Mouse (Mus musculus): ENCODE results near the gene Sel1l3. TPM values are rescaled to one million over a fixed set of nuclear protein-coding genes. Genes with fewer than 3 reads are reported as not detected.

Gene Sel1l3
- polyA plus RNA-seq, 1 experiment from 2014 or later: 0.10 TPM

- H3K27ac ChIP-seq: no peak overlapping the region
- no peak overlapping the region for H3K4me3 ChIP-seq
- no peaks in the 10 kb centered on the region for H3K36me3 ChIP-seq
- H3K4me2 ChIP-seq: no peak overlapping the region
- H3K9me3 ChIP-seq (replicated peaks): no peaks in the 10 kb centered on the region
- no peaks in the 10 kb centered on the region for H3K4me1 ChIP-seq
- H3K9ac ChIP-seq: no peak overlapping the region
- no peak for ATAC-seq
- H3K27me3 ChIP-seq (replicated peaks): no peaks in the 10 kb centered on the region
- WGBS (ENCODE audit: insufficient replicate concordance): 66% methylated on average over 4 of the region's 4 CpGs
Measured at GRCm38 (mm10) chr5:53167564-53167963, 46.2 kb downstream of the Sel1l3 start.

- no peaks in the 10 kb centered on the region for H3K9me3 ChIP-seq (replicated peaks)
- 66% methylated on average over 5 of the region's 5 CpGs for WGBS (ENCODE audit: insufficient replicate concordance)
Measured at GRCm38 (mm10) chr5:53165672-53166071, 48.1 kb downstream of the Sel1l3 start.

GRCm38 (mm10) chr5:53162436-53162835, 51.3 kb downstream of the Sel1l3 start:
- H3K9me3 ChIP-seq (replicated peaks): no peaks in the 10 kb centered on the region
- no peaks in the 10 kb centered on the region for H3K36me3 ChIP-seq
- no peak overlapping the region for H3K4me2 ChIP-seq
- no peak for ATAC-seq
- no peak overlapping the region for H3K27ac ChIP-seq
- H3K4me1 ChIP-seq: no peaks in the 10 kb centered on the region
- no peak overlapping the region for H3K4me3 ChIP-seq
- no peaks in the 10 kb centered on the region for H3K27me3 ChIP-seq (replicated peaks)
- no peak overlapping the region for H3K9ac ChIP-seq
- WGBS (ENCODE audit: insufficient replicate concordance): 71% methylated on average over 8 of the region's 8 CpGs

More at GRCm38 (mm10) chr5:53165672-53166071, 48.1 kb downstream of the Sel1l3 start:
- Histone ChIP-seq H3K4me1 (no peaks in the 10 kb centered on the region), H3K4me2 (no peak overlapping the region), H3K27ac (no peak overlapping the region), H3K27me3 (replicated peaks) (no peaks in the 10 kb centered on the region), H3K9ac (no peak overlapping the region), H3K36me3 (no peaks in the 10 kb centered on the region), H3K4me3 (no peak overlapping the region)
- ATAC-seq: no peak

- no peak overlapping the region for H3K4me2 ChIP-seq
Measured at GRCm38 (mm10) chr5:53161506-53162186, 52.1 kb downstream of the Sel1l3 start.

GRCm38 (mm10) chr5:53160207-53160606, 53.5 kb downstream of the Sel1l3 start:
- Histone ChIP-seq H3K4me3 (no peak overlapping the region), H3K4me1 (no peaks in the 10 kb centered on the region), H3K27ac (no peak overlapping the region), H3K4me2 (no peak overlapping the region), H3K27me3 (replicated peaks) (no peaks in the 10 kb centered on the region), H3K9me3 (replicated peaks) (no peaks in the 10 kb centered on the region), H3K36me3 (no peaks in the 10 kb centered on the region), H3K9ac (no peak overlapping the region)
- WGBS (ENCODE audit: insufficient replicate concordance): 74% methylated on average over 6 of the region's 6 CpGs
- no peak for ATAC-seq

More at GRCm38 (mm10) chr5:53161506-53162186, 52.1 kb downstream of the Sel1l3 start:
- no peak for ATAC-seq
- H3K27me3 ChIP-seq (replicated peaks): no peaks in the 10 kb centered on the region
- H3K4me1 ChIP-seq: no peaks in the 10 kb centered on the region
- H3K9ac ChIP-seq: no peak overlapping the region
- H3K4me3 ChIP-seq: no peak overlapping the region
- H3K9me3 ChIP-seq (replicated peaks): no peaks in the 10 kb centered on the region
- H3K36me3 ChIP-seq: no peaks in the 10 kb centered on the region
- 77% methylated on average over 8 of the region's 8 CpGs for WGBS (ENCODE audit: insufficient replicate concordance)
- no peak overlapping the region for H3K27ac ChIP-seq

GRCm38 (mm10) chr5:53159631-53160030, 54.1 kb downstream of the Sel1l3 start:
- 53% methylated on average over 4 of the region's 4 CpGs for WGBS (ENCODE audit: insufficient replicate concordance)
- H3K4me1 ChIP-seq: no peaks in the 10 kb centered on the region
- no peak overlapping the region for H3K9ac ChIP-seq
- no peaks in the 10 kb centered on the region for H3K9me3 ChIP-seq (replicated peaks)
- no peaks in the 10 kb centered on the region for H3K27me3 ChIP-seq (replicated peaks)
- H3K4me2 ChIP-seq: no peak overlapping the region
- no peaks in the 10 kb centered on the region for H3K36me3 ChIP-seq
- H3K4me3 ChIP-seq: no peak overlapping the region
- no peak for ATAC-seq
- H3K27ac ChIP-seq: no peak overlapping the region

GRCm38 (mm10) chr5:53159166-53159565, 54.6 kb downstream of the Sel1l3 start:
- WGBS (ENCODE audit: insufficient replicate concordance): 46% methylated on average over 3 of the region's 3 CpGs
- H3K27ac ChIP-seq: no peak overlapping the region

GRCm38 (mm10) chr5:53155985-53156679, 57.6 kb downstream of the Sel1l3 start:
- Histone ChIP-seq H3K9ac (no peak overlapping the region), H3K4me2 (no peak overlapping the region), H3K9me3 (replicated peaks) (no peaks in the 10 kb centered on the region), H3K27me3 (replicated peaks) (no peaks in the 10 kb centered on the region), H3K4me1 (no peaks in the 10 kb centered on the region), H3K27ac (no peak overlapping the region), H3K36me3 (no peaks in the 10 kb centered on the region), H3K4me3 (no peak overlapping the region)
- ATAC-seq: no peak
- 68% methylated on average over 13 of the region's 13 CpGs for whole genome bisulfite sequencing (ENCODE audit: insufficient replicate concordance)

More at GRCm38 (mm10) chr5:53159166-53159565, 54.6 kb downstream of the Sel1l3 start:
- Histone ChIP-seq H3K4me2 (no peak overlapping the region), H3K4me3 (no peak overlapping the region), H3K36me3 (no peaks in the 10 kb centered on the region), H3K4me1 (no peaks in the 10 kb centered on the region), H3K9me3 (replicated peaks) (no peaks in the 10 kb centered on the region), H3K9ac (no peak overlapping the region), H3K27me3 (replicated peaks) (no peaks in the 10 kb centered on the region)
- ATAC-seq: no peak

GRCm38 (mm10) chr5:53154501-53154900, 59.2 kb downstream of the Sel1l3 start:
- Histone ChIP-seq H3K4me1 (no peaks in the 10 kb centered on the region), H3K27me3 (replicated peaks) (no peaks in the 10 kb centered on the region), H3K36me3 (no peaks in the 10 kb centered on the region), H3K9ac (no peak overlapping the region), H3K9me3 (replicated peaks) (no peaks in the 10 kb centered on the region), H3K4me3 (no peak overlapping the region), H3K27ac (no peak overlapping the region), H3K4me2 (no peak overlapping the region)
- WGBS (ENCODE audit: insufficient replicate concordance): 40% methylated on average over 2 of the region's 2 CpGs
- no peak for ATAC-seq

GRCm38 (mm10) chr5:53154078-53154477, 59.6 kb downstream of the Sel1l3 start:
- WGBS (ENCODE audit: insufficient replicate concordance): 60% methylated on average over 2 of the region's 2 CpGs
- H3K4me1 ChIP-seq: no peaks in the 10 kb centered on the region
- no peak overlapping the region for H3K9ac ChIP-seq
- H3K4me3 ChIP-seq: no peak overlapping the region
- no peak overlapping the region for H3K4me2 ChIP-seq
- no peaks in the 10 kb centered on the region for H3K27me3 ChIP-seq (replicated peaks)
- H3K36me3 ChIP-seq: no peaks in the 10 kb centered on the region
- ATAC-seq: no peak
- H3K27ac ChIP-seq: no peak overlapping the region
- H3K9me3 ChIP-seq (replicated peaks): no peaks in the 10 kb centered on the region

GRCm38 (mm10) chr5:53153144-53153543, 60.6 kb downstream of the Sel1l3 start:
- no peaks in the 10 kb centered on the region for H3K36me3 ChIP-seq
- ATAC-seq: no peak
- no peak overlapping the region for H3K9ac ChIP-seq
- 49% methylated on average over 5 of the region's 5 CpGs for WGBS (ENCODE audit: insufficient replicate concordance)
- no peaks in the 10 kb centered on the region for H3K27me3 ChIP-seq (replicated peaks)
- no peak overlapping the region for H3K27ac ChIP-seq
- no peak overlapping the region for H3K4me3 ChIP-seq
- no peaks in the 10 kb centered on the region for H3K9me3 ChIP-seq (replicated peaks)
- H3K4me2 ChIP-seq: no peak overlapping the region
- H3K4me1 ChIP-seq: no peaks in the 10 kb centered on the region

GRCm38 (mm10) chr5:53151379-53151960, 62.3 kb downstream of the Sel1l3 start:
- Histone ChIP-seq H3K9ac (no peak overlapping the region), H3K4me2 (no peak overlapping the region), H3K4me1 (no peaks in the 10 kb centered on the region), H3K4me3 (no peak overlapping the region), H3K9me3 (replicated peaks) (no peaks in the 10 kb centered on the region), H3K27ac (no peak overlapping the region), H3K27me3 (replicated peaks) (no peaks in the 10 kb centered on the region), H3K36me3 (no peaks in the 10 kb centered on the region)
- ATAC-seq: no peak
- WGBS (ENCODE audit: insufficient replicate concordance): 64% methylated on average over 18 of the region's 18 CpGs
